Mouse (Mus musculus): ENCODE data around the gene Snx18.

The Snx18 gene

DNA sequence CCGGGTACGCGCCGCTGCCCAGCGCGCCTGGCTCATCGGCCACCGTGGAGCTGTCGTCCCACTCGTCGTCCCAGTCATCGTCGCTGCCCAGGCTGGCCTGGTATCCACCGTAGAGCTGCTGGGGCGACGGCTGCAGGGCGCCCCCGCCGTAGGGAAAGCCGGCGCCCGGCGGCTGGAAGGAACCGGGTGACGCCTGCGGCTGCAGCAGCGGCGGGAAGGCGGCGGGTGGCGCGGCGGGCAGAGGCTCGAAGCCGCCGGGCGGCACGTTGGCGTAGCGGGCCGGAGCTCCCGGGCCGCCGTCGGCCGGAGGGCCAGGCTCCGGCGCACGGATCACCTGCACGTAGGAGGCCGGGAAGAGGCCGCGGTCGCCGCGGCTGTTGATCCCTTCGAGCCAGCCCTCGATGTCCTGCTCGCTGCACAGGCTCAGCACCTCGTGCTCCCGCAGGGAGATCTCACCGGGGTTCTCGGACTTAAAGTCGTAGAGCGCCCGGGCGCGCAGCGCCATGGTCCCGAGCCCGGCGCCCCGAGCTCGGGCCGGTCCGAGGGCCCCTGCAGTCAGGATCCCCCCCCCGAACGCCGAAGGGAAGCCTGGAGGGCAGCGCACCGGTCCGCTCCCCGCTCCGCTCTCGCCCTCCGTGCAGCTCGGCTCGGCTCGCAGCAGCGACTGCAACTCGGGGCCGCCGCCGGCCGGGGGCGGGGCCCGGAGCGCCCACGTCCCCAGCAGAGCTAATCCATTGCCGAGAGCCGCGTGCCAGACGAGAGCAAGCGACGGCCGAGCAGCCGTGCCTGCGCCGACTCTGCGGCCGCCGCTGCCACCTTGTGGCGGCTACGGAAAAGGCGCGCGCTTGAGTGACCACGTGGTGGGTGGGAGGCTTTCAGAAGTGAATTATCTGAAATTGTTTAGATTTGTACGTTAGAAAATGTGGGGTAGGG lies at the start of gene Snx18:
Gene Snx18 (minus strand): TSS at position 674 of the 933 bp plus-strand sequence.
- DNase-seq (ENCODE audit: low read depth), result peak; percentile 94

DNA sequence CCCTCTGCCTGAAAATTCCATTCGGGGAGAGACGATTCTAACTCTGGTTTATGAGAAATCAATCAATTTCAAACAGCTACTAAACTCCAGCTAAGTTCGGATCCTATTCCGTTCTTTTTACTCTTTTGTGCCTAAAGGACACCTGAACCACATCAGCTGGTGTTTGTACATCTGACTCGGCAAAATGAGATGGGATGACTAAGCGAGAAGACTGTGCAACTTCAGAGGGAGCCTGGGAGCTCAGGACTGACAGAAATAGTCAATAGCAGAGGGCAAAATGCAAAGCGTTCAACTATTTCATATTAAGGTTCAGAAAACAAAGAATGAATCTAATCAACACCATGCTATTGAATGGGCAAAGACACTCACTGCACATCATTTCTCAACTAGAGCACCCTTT lies 45.5 kb upstream of the Snx18 start:
- DNase-seq (ENCODE audit: low read depth), result no peak

DNA sequence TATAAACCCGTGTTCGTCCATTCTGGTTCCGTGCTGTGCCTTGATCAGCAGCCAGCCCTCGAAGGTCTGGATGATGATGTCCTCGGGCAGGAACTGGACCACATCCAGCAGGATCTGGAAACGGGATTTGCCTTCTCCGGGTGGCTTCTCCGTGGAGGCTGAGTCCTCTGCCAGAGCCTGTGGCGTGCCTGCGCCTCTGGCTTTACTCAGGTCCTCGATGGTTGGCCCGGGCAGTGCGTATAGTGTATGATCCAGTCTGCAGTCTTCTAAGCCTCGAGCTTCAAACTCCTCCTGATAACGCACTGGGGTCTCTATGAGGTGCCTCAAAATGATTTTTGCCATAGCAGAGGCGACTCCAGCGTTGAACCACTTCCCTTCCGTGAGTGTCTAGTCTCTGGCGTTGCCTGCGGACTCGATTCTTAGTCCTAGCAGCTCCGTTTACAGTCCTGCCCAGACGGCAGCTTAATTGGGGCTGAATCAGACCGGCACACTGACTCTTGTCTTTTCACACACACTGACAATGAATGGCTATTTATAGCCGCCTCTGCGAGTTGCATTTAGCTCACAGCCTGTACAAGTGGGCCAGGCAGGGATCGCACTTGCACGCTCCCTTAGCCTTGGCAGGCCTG lies 44.9 kb upstream of the Snx18 start, which contains the start of gene Hspb3:
Gene Hspb3 (minus strand): TSS at position 526 of the 629 bp plus-strand sequence.
- no peak for DNase-seq (ENCODE audit: low read depth)

DNA sequence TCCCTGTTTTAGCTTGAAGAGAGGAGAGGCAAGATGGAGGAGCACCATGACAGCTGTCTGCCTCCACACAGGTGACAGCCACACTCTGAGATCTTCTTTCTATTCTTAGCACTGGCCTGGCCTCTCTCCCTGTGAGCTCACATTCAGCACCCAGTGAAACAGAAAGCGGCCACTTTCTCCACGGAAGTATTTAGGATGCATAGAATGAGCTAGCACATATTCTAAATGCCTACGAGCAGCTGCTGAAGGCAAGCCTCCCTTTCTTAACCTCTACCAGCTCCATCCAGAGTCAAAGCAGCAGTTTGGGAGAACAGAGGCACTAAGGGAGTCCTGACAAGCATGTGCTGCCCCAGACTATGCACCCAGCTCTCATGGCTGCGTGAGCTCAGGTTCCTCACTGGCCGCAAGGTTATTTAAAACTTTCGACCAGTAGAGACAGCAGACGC lies 43.5 kb upstream of the Snx18 start:
- DNase-seq (ENCODE audit: low read depth), result no peak

DNA sequence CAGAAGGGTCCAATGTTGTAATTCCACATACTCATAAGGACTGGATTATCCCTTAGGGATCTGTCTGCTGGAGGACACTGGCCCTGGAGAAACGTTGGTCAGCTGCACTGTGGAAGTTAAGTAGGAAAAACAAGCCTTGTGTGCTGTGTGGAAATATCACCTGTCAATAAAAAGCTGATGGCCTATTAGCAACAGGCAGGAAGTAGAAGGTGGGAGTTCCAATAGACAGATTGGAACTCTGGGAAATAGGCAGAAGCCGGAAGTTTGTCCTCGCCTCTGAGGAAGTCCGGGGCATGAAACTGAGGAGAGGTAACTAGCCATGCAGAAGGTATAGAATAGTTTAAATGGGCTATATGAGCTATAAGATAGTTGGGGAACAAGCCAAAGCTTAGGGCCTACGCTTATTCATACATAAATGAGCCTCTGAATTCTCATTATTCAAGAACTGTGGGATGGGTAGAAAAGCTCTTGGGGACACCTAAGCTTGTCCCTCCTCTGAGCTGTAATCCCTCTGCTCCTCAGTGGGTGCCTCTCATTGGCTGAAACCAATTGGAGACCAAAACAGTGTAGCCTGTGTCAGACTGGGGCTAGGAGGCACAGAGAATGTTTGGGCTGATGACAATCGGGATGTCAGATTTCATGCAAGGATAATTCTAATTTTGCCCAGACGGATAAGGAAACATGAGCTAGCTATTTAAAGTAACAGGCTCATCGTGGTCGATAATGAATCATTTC lies 42.4 kb upstream of the Snx18 start:
- no peak for DNase-seq (ENCODE audit: low read depth)

DNA sequence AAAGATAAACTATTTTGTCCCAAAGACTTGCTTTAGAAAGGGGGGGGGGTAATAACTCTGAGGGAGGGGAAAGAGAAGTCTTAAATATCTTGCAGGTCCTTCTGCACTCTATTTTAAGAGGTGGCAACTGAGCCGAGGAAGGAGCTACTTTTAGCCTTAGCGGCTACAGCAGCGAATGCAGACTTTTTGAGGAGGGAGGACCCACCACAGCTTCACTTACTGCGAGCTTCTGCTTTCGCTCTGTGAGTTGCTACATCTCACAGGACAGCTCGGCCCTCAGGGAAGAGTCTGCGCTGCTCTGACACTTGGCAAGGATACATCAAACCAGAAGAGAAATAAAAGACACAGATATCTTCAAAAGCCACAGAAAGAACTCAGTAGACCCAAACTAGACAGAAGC lies 38.8 kb upstream of the Snx18 start:
- no peak for DNase-seq (ENCODE audit: low read depth)

DNA sequence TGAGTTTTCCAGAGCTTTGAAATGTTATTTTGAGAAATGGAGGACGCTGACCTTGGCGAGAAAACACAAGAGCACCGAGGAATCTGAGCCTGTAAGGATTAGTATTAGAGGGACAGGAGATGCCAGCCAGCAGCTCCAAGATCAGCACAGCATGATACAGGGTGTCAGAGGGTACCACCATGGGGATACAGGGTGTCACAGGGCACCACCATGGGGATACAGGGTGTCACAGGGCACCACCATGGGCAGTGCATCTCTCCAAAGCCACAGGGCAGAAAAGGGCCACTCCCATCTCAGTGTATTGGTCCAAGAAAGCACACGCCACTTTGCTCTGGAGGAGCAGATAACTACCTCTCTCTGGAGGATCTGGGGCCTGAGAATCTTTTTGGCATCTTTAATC lies 38.3 kb upstream of the Snx18 start:
- no peak for DNase-seq (ENCODE audit: low read depth)

DNA sequence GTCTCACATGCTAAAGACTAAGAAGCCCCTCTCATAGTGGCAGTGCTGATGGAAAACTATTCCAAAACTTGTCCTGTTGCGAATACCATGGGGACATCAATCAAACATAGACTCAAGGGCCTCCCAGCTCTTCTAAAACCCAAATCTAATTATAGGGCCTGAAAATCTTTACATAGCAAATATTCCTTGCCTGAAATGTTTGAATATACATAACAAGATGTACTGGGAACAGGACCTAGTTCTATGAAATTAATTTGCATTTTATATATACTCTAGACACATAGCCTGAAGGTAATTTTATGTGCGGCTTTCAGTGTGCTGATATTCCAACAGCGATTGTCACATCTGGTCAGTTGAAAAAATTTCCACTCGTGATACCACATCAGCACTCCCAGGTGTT lies 37.1 kb upstream of the Snx18 start:
- no peak for DNase-seq (ENCODE audit: low read depth)

DNA sequence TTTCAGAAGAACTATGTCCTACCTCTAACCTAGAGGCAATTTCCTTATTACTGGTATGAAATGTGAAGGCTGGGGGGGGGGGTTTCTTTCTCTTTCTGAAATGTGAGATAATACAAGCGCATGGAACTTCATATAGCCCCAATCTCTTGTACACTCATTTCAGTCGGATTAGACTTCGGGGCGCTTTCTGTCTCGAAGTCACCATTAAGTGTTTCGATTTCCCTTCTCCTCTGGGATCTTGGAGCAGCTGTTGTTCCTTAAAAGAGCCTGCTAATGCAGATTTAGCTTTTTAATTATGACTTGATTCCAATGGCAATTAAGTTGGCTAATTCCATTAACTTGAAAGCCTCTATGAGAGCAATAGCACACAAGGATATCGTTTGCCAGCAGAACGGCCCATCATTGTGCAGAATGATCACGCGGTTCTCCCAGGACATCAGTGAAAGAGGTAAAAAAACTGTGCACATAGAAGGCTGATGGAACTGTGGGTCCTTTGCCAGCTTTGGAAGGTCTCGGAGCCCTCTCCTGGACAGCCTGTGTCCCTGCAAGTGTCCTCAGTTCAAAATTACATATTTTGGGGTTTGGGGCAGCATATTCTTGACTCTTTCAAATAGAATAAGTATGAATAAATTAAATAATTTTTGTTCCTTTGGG lies 22.7 kb upstream of the Snx18 start:
- DNase-seq (ENCODE audit: low read depth), result no peak

DNA sequence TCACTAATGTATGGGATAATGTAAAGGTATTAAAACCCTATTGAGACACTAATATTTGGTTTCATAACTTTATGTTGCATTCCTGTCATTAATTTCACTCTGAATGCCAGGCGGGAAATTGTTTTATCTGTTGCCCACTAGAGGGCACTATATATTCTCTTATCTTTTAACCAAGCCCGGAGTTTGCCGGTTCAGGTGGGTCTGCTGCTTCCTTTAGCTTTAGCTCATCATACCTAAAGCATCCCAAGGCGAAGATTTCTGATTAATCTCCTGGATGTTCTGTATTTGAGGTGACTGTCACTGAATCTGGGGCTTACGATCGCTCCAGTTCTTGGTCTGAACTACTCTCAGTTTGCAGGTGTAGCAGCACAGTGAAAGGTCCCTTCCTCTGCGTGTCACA lies 20.6 kb upstream of the Snx18 start:
- peak; percentile 74 for DNase-seq (ENCODE audit: low read depth)

DNA sequence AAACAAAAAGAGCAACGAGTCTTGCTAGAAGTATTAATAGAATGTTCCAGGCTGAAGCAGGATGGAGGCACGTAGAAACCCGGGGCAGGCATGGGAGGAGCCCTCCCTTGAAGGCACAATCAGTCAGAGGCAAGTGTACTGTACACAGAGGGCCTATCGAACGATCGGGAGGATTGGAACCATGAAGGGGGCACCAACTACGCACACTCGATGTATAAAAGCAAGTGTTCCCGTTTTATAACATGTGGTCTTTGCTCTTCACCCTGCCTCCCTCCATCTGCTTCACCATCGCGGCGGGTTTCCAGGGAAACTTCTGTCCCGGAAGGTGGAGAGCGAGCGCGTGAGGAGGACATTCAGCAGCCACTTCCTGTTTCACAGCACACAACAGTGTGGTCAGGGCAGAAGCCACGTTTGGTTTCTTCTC lies 17.4 kb upstream of the Snx18 start:
- DNase-seq (ENCODE audit: low read depth), result peak; percentile 73

DNA sequence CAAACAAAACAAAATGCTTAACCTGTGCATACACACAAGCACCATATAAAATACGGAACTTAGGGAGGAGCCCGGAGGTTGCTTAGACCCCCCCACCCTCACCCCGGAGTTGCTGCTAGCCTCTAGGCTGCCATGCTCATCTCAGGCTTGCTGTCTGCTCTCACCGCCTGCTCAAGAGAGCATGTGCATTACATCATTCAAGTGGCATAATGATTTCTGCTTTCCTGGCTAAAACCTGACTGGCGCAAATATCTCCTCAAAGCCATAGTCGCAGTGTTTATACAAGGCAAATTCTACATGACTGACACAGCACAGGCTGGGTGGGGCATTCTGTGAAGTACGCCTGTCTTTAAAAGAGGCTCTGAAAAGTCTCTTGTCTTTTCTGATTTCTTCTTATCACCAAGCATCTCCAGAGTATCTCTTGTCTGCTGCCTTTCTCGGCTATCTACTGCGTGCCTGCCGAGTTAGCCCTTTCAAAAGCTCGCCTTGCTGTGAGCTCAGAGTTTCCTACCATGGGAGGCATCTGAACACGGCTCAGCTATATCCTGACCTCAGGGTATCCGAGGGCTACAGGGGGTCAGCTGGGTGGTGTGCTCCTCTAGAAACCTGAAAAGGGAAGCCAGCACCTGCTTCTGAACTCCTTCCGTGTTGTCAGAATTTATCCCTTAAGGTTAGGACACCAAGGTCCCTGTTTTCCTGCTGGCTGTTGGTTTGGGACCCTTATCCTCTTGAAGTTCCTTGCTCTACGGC lies 16.5 kb upstream of the Snx18 start:
- DNase-seq (ENCODE audit: low read depth), result peak; percentile 41

DNA sequence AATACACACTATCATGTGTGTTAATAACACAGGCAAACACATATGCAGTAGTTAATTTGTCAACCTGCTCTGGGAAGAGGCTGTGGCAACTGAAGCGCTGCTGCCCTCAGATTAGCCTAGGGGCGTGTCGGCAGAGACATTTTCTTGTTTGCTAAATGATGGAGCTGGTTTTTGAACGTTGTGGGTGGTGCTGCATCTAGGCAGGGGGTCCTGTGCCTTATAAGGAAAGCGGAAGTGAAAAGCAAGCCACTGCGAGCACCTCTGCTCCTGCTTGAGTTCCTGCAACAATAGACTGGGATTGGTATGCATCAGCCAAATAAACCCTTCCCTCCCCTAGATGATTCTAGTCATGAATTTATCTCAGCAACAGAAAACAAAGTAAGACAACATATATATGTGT lies 14.1 kb upstream of the Snx18 start:
- no peak for DNase-seq (ENCODE audit: low read depth)

DNA sequence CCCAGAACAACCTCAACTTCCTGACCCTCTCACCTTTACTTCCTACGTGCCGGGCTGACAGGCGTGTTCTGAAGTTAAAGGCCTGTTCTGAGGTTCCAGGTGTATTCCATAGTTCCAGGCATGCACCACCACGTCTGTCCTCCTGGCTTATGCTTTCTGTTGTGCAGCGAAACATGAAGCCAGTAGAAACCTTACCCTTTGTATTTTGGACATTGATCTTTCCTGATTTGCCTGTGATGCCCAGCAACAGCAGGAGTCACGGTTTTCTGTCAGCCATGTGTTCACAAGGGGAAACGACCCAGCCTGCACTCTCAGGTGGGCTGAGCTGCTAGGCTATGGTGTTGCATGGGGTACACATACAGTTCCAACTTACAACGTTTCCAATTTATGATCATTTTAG lies 9.2 kb upstream of the Snx18 start:
- no peak for DNase-seq (ENCODE audit: low read depth)

DNA sequence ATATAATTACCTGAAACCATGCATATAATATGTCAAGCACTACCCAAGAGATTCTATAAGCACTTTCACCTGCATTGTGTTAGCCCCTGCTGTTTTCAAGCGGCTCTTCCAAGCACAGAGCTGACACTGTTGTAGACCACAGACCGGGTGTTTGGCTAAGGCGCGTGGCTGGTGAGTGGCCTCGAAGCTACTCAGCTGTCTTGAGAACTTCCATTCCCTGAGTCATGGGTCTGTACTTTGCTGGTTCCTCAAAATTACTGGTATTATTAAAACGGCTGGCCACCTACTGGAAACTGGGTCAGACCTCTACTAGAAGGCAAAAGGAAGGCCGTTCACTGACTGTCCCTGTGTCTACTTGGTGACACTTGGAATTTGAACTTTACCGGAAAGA lies 4.5 kb upstream of the Snx18 start:
- no peak for DNase-seq (ENCODE audit: low read depth)

DNA sequence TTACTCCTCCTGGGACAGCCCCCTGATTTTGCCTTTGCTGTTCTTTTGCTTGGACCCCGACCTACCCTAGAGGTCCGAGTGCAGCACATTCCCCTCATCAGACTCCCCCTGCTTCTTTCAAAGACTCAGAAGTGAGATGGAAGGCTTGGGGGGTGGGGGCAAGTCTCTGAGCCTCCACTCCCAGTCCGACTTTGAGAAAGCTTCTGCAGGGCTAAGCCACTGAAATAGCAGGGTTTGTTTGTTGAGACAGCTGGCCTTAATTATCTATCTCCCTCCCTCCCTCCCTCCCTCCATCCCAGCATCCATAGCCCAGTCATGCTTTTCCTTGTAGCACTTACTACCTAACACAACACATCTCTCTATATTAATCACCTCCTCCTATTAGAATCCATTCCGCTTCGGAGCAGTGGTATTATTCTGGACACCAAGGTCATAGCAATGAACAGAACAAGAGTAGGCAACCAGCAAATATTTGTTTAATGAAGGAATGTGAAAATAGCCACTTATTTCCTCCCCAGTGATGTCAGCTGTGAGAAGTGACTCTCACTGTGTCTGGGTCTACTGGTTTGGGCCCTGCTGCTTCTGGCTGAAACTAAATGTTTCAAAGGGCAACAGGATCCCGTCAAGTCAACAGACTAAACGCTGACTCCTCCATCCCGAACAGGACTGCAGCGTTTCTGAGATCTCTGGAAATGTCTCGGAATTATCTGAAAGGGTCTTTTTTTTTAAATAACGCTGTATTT lies 3.9 kb upstream of the Snx18 start:
- DNase-seq (ENCODE audit: low read depth), result no peak

DNA sequence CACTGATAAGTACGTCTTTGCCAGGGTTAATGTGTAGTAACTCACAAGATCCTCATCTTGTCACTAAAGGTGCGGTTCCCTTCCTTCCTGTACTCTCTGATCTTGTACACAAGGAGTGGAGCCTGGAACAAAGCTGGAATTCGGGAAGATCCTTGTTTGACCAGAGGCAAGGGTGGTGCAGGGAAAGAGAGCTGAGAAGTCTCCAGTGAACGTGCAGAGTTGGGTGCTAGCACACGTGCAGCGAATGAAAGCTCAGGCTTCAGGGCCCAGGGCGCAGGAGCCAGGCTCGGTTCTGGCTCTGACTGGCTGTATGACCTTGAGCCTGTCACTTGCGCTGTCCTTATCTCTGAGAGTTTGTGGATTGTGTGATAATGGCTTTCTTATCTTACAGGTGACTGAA lies 639 bp upstream of the Snx18 start:
- no peak for DNase-seq (ENCODE audit: low read depth)

DNA sequence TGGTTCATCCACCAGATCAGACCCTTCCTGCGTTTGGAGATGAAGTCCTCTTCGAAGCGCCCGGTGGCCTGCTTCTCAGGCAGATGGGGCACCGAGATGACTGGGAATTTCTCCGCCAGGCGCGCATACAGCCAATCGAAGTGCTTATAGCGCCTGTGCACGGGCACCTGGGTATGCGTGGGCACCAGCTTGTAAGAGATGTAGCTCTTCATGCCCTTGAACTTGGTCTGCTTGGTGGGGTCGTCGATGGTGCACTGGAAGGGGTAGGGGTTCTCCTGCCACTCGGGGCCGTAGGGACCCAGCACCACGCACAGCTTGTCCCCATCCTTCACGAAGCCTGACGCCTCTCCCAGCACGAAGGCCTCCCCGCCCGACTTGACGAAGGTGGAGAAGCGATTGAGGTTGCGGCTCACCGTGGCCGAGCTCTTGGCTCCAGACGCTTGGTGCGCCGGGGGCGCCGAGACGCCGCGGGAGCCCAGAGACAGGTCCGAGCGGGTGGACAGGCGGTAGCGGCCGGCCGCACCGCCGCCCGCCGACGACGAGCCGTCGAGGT lies 950 bp downstream of the Snx18 start:
- peak; percentile 68 for DNase-seq (ENCODE audit: low read depth)

DNA sequence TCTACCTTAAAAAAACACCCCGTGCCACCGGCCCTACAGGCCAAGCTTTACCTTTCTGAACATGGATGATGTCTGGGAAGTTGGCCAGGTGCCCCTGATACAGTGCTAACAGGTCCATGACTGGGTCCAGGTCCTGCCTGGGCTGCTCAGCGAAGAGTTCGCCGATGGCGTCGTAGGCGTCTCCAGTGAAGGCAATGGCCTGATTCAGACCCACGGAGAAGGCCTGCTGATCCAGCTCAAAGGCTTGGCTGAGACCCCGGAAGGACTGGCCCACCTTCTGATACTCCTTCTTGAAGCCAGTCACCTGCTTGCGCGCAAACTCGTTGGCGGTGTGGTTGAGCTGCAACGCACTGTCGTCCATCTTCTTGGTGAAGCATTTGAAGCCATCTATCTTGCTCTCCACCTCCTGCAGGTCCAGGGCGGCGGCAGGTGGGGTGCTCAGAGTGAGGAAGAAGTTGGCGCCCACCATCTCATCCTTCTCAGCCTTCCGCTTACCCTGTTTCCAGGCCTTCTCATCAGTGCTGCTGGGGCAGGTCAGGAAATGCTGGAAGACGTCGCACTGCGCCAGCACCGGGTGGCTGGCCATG lies 1.5 kb downstream of the Snx18 start:
- peak; percentile 66 for DNase-seq (ENCODE audit: low read depth)

Data from induced T-regulatory cell, adult 2 months (primary cell).